Mouse (Mus musculus): ENCODE measurements around the gene Urad.

Gene Urad

GRCm38 (mm10) chr5:147300917-147301780 lies 21.1 kb downstream of the Urad start:
- DNase-seq (ENCODE audit: low read depth, low spot score) = no peak

DNA sequence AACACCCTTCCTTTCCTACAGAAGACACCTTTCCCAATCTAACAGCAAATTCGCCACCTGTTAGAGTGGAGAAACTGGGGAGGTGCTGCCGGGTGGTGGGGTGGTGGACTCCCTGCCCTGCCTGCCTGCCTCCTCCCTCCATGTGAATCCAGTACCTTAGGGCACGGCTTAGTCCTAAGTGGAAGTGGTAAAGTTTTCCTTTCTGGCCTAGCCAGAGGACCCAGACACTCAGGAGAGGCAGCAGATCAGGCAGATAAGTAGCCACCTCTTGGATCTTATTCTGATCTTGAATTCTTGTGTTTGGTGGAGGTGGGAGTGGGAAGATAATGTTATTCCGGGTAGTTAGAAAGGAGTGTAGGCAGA lies 22.3 kb downstream of the Urad start:
- DNase-seq (ENCODE audit: low read depth, low spot score) = no peak

DNA sequence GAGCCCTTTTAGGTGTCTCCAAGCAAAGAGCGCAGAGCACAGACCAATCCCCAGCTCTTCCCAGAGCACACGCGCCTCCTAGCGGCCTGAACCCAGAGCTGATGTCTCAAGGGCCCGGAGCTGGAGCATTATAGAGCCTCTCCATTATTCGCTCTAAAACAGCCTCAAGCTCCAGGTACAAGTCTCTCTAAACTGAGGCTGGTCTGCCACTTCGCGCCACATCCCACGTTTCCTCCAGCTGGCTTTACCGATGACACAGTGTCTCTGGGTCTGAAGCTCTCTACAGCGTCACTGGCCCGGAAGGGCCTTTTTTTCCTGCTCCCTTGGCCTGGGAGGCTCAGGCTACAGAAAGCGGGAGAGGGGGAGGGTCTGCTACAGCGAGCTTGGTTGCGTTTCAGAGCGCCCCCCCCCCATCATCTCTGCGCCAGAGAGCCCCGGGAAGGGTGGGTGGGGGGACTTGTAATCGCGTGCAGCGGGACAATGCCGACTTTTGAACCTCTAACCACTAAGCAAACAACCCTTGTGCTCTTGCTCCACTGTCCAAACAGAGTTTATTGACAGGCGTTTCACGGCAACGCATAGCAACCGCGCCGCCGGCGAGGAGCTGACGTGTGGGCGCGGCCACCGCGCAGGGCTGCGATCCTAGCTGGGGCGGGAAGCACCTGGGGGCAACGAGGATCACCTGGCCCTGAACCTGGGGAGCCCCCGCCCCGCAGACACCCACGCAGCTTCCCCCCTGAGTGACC lies 22.8 kb downstream of the Urad start:
- DNase-seq (ENCODE audit: low read depth, low spot score) = peak; percentile 87

DNA sequence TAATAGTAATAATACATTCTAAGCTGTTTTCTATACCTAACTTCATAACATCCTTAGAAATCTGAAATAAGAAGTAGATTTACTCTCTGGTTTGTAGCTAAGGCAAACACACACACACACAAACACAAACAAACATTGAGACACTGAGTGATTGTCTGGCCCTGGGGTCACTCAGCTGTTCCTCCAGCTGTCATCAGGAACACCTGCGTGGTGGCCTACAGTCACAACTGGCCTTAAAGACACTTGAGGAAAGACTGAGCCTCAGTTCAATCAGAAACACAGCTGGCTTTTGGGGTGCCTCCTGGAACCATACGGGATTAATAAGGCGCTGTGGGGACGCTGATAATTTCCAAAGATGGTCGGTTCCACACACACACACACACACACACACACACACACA lies 25.0 kb downstream of the Urad start:
- no peak for DNase-seq (ENCODE audit: low read depth, low spot score)

DNA sequence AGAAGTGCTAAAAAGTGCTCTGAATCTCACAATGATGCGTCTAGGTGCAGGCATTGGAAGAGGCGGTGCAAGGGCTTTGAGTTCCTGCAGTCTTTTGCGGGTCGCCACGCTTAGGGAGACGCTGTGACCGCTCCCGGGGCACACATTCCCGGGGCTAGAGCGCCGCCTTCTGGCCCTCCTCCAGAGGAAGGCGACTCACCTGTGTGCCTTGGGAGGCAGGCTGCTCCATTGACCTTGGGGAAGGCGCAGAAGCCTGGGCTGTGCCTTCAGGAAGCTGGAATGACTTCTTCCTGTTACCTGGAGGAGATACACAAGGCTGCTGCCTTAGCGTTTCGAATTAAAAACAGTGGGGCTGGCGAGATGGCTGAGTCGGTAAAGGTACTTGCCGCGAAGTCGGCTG lies 28.1 kb downstream of the Urad start:
- DNase-seq (ENCODE audit: low read depth, low spot score) = no peak

GRCm38 (mm10) chr5:147293127-147293910 lies 28.9 kb downstream of the Urad start:
- peak; percentile 97 for DNase-seq (ENCODE audit: low read depth, low spot score)

DNA sequence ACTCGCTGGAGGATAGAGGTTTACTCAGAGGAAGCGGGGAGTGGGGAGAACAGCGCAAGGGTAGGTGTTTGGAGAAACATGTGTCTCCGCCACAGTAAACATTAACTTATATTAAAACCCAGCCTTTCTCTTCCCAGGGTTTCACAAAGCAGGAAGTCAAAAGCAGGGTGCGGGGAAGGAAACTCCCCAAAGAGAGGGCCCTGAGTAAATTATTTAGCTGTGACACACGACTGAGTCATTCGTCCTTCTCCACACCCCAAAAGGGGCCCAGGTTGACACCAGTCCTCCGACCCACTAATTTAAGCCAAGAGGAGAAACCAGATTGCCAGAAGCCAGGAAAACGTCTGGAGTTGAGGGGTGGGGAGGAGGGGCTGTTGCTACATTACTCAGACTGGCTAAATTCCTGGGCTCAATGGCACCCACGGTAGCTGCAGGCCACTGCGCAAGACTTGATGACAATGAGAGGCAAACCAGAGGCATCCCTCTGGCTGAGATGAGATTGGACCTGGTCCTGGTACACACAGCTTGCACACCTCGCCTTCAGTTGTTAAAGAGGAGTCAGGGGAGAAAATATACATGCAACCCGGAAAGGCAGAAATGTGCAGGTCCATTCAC lies 29.6 kb downstream of the Urad start:
- peak; percentile 91 for DNase-seq (ENCODE audit: low read depth, low spot score)

DNA sequence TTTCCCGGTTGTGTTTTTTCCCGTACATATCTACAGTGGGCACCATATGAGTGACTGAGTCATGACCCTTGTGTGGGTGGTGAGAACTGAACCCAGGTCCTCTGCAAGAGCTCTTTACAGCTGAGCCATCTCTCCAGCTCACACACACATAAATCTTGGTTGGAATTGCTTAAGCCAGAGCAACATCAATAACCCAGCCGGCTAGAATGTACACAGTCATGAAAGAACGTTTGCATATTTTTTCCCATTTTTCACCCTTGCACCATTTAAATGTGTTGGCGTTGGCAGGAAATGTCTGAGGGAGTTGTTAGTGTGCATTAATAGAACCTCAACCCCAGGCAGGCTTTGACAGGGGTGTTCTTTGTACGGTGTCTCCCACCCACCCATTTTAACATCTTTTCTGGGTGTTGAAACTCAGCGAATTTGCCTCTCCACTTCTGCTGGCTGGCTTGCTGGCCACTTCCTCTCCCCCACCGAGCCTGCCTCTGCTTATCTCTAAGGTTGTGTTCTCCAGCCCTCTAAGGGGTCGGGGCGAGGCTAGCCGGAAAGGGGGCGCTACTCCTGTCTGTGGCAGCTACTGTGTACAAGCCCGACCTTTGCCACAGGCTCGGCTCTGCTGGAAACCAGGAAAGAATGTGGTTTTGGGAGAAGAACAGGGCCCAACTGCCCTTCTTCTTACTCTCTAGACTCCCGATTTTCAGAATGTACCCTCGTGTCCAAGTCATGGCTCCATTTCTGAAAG lies 30.3 kb downstream of the Urad start:
- DNase-seq (ENCODE audit: low read depth, low spot score) = peak; percentile 80

GRCm38 (mm10) chr5:147284365-147284764 lies 37.9 kb downstream of the Urad start:
- no peak for DNase-seq (ENCODE audit: low read depth, low spot score)

DNA sequence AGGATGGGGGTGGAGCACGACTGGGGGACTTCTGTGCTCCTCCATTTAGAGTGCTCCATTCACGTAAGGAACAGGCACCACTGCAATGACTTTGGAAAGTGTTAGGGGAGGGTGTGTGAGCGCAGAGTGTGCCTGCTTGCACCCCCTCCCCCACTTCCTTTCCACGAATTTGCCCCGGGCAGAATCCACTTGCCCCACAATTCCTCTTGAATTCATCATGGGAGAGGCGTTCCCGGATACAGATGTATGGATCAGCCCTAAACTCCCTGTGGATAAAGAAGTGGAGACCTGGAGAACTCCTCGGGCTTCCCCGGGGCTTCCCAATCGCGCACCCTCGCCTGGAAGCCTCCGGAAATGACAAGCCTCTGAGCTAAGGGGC lies 44.7 kb downstream of the Urad start:
- DNase-seq (ENCODE audit: low read depth, low spot score) = no peak

GRCm38 (mm10) chr5:147276701-147277546 lies 45.3 kb downstream of the Urad start:
- DNase-seq (ENCODE audit: low read depth, low spot score) = no peak

- DNase-seq (ENCODE audit: low read depth, low spot score) = no peak
Measured at GRCm38 (mm10) chr5:147275761-147276160, 46.5 kb downstream of the Urad start.

- no peak for DNase-seq (ENCODE audit: low read depth, low spot score)
Measured at GRCm38 (mm10) chr5:147274174-147275141, 47.8 kb downstream of the Urad start.

GRCm38 (mm10) chr5:147272808-147273345 lies 49.4 kb downstream of the Urad start:
- DNase-seq (ENCODE audit: low read depth, low spot score) = no peak

DNA sequence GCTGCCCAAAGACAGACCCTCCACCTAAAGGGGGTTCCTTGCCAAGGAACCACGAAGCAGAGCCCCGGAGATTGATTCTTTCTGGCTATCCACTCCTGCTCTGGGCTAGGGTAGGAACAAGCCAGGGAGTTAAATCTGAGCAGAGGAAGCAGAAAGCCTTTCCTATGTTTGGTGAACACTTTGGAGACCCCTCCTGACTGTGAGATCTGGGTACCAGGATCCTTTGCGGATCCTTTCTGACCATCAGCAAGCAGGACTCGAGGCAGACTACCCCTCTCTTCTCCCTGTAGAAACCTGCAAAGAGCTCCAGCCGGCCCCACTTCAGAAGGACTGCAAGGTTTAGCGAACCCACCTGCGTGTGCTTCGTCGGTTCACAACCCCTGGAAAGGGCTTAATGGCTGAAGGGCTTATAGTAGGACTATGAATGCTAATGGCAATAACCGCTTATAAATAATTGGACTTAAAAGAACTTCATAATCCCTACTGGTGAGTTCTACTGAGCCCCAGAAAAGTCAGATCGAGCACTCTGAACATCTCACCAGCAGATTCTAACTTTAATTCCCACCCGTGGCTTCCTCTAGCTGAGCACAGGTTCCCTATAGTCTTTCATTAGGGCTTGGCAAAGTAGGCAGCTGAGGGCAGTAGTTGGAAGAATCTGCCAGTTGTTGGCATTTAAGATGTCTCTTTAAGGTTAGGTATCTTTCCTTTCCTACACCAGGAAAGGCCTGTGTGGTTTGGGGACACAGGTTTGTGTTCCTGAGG lies 50.0 kb downstream of the Urad start:
- DNase-seq (ENCODE audit: low read depth, low spot score) = no peak

DNA sequence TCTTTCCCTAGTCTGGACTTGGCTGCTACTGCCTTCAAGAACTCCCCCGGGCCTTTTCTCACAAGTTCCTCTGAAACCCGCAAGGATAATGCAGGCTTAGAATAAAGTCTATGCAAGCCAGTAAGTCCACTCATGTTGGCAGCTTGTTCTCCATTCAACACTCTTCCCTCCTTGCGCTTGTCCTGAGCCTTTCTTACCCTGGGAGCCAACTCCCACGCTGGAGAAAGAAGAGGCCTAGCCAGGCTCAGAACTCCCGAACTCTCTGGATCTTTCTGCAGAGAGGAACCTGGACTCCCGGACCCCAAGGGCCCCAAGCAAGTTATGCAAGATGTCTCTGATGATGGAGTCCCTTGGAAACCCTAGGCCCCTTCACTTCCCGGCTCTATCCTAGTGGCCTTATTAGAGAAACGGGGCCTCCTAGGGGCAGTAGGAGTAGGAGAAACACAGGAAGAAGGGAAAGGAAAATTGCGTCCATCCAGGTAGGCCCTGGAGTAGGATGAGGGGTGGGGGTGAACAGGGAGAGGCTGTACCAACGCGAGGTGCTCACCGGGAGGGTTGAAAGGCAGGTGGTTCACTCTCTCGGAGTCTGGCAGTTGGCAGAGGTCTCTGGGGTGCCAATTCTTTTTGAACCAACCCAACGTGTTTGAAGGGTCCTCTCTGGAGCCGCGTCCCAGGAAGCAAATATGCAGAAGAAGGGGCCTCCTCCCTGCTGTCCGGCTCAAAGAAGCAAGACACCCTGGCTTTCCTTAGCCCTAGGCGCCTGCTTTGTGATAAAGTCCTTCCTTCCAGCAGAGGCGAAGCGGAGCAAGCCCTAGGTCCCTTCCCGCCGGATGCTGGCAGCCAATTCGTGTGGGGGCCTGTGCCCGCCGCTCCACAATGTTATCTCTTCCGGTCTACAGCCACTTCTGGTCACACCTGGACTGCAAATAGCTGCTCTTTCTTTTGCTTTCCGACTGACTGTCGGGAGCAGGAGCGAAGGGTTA lies 51.3 kb downstream of the Urad start:
- no peak for DNase-seq (ENCODE audit: low read depth, low spot score)

All from 3T3-L1 (cell line).